In genomic region chr17:69076238-69076625, GRCm38 (mm10) we compare ENCODE assay signal across 9 mouse cellular contexts. TPM values are rescaled to one million over a fixed set of nuclear protein-coding genes. Genes with fewer than 3 reads are reported as not detected.
A peak's percentile ranks its signal among the peaks of the same experiment; 100 is the strongest.
DNase-seq lines count a peak whose midpoint lies in the region; ATAC-seq and TF ChIP-seq lines count a peak whose summit lies in the region.
"Had no signal": no experiment of that assay in that cellular context is flagged by ENCODE, and none has a peak within 500 bp of the region (broad histone marks: within the 10 kb centered on the region; RNA-seq: fewer than 3 reads in every experiment).

No protein-coding gene starts in this region.

- H3K4me3 ChIP-seq in thymus, adult 2 months (ENCODE audit: control insufficient read depth, insufficient read depth, low read length) = 0 out of 2 replicates have a peak overlapping the region, but pooled peaks have one; percentile 11
- H3K4me3 ChIP-seq in forebrain, embryonic 14.5 days (ENCODE audit: low read depth, low read length) = peak overlapping the region; percentile 54
- peak overlapping the region; percentile 73 for H3K4me3 ChIP-seq in layer of hippocampus, adult 2 months
- H3K4me3 ChIP-seq in liver, embryonic 15.5 days (replicated peaks) = peak overlapping the region; percentile 34

- ATAC-seq in forebrain, embryonic 14.5 days = peak; percentile 78
- ATAC-seq in liver, embryonic 15.5 days (ENCODE audit: insufficient read depth) = no peak

- H3K4me2 ChIP-seq in forebrain, embryonic 14.5 days (ENCODE audit: low read length) = peak overlapping the region; percentile 100
- peak overlapping the region; percentile 63 for H3K4me2 ChIP-seq in liver, embryonic 15.5 days

- no peak overlapping the region for H3K27ac ChIP-seq in thymus, adult 2 months (ENCODE audit: control insufficient read depth, insufficient read depth, low read length)
- H3K27ac ChIP-seq in forebrain, embryonic 14.5 days (ENCODE audit: low read depth, low read length) = no peak overlapping the region
- peak overlapping the region; percentile 64; the same call in 1 of the 2 replicates for H3K27ac ChIP-seq in layer of hippocampus, adult 2 months
- no peak overlapping the region for H3K27ac ChIP-seq in liver, embryonic 15.5 days (replicated peaks)
- H3K27ac ChIP-seq: macrophage had no signal

- no peaks in the 10 kb centered on the region for H3K4me1 ChIP-seq in thymus, adult 2 months (replicated peaks; ENCODE audit: control insufficient read depth, insufficient read depth, low read length)
- H3K4me1 ChIP-seq in forebrain, embryonic 14.5 days (ENCODE audit: control insufficient read depth, insufficient read depth, low read length) = no peaks in the 10 kb centered on the region; the same call in 1 of the 2 replicates
- H3K4me1 ChIP-seq in liver, embryonic 15.5 days (replicated peaks) = peaks cover 4% of the 10 kb centered on the region; the same call in 1 of the 2 replicates

- H3K9me3 ChIP-seq in forebrain, embryonic 14.5 days (replicated peaks; ENCODE audit: control insufficient read depth, low read length) = no peaks in the 10 kb centered on the region
- H3K9me3 ChIP-seq in liver, embryonic 15.5 days (replicated peaks) = no peaks in the 10 kb centered on the region

- no peaks in the 10 kb centered on the region for H3K27me3 ChIP-seq in thymus, adult 2 months (ENCODE audit: control insufficient read depth, insufficient read depth, low read length)
- peaks cover 24% of the 10 kb centered on the region for H3K27me3 ChIP-seq in forebrain, embryonic 14.5 days (replicated peaks; ENCODE audit: control insufficient read depth, insufficient read depth, low read length)
- H3K27me3 ChIP-seq in liver, embryonic 15.5 days = peaks cover 36% of the 10 kb centered on the region

- H3K36me3 ChIP-seq in thymus, adult 2 months (ENCODE audit: control insufficient read depth, insufficient read depth, low read length) = no peaks in the 10 kb centered on the region
- H3K36me3 ChIP-seq in forebrain, embryonic 14.5 days (ENCODE audit: control insufficient read depth, insufficient read depth, low read length) = no peaks in the 10 kb centered on the region
- H3K36me3 ChIP-seq in liver, embryonic 15.5 days (replicated peaks) = no peaks in the 10 kb centered on the region

- H3K9ac ChIP-seq in forebrain, embryonic 14.5 days (ENCODE audit: low read length) = peak overlapping the region; percentile 65
- no peak overlapping the region for H3K9ac ChIP-seq in liver, embryonic 15.5 days

- no peak for TF ChIP-seq POLR2A in thymus, adult 2 months (IDR thresholded peaks at IDR 0.05; ENCODE audit: control insufficient read depth, extremely low read depth, insufficient read depth, low read length, poor library complexity)

- WGBS in thymus, adult 2 months = 3% methylated on average over 28 of the region's 28 CpGs
- WGBS in forebrain, embryonic 14.5 days = under 1% methylated on average over 27 of the region's 28 CpGs
- under 1% methylated on average over 27 of the region's 28 CpGs for WGBS in liver, embryonic 15.5 days (ENCODE audit: insufficient replicate concordance)

- DNase-seq in thymus, adult 2 months = no peak
- DNase-seq in thymus, postnatal 4 days = no peak
- DNase-seq in forebrain, embryonic 14.5 days (ENCODE audit: low spot score) = peak; percentile 83
- peak; percentile 43 for DNase-seq in heart, postnatal 4 days
- DNase-seq in layer of hippocampus, adult 2 months (ENCODE audit: low spot score in 2 of 2) = peak; percentile 55 to 62
- DNase-seq in ovary, postnatal 14 days (ENCODE audit: low spot score) = peak; percentile 2
- no peak for DNase-seq in thymus, postnatal 14 days

- no peak for TF ChIP-seq CTCF in thymus, adult 2 months (IDR thresholded peaks at IDR 0.05; ENCODE audit: borderline replicate concordance, control insufficient read depth, extremely low read depth, insufficient read depth, low read length, poor library complexity)
- no peak for TF ChIP-seq CTCF in layer of hippocampus, adult 2 months (conservative IDR thresholded peaks at IDR 0.05)

RNA-seq across cellular contexts. Expression of gene Epb41l3, which starts 0.7 kb away (rescaled TPM):
- polyA plus RNA-seq in thymus, adult 2 months (2012; rRNA removed) = 6.6 and 8.4 TPM in 2 replicates
- 53.8 and 66.7 TPM in 2 replicates for polyA plus RNA-seq in forebrain, embryonic 14.5 days (2014; fragmentation: Nextera tagmentation; extraction: Ambion mirVana)
- 10 to 100 TPM; 55.1 to 58.5 TPM for total RNA-seq in heart, postnatal 4 days (2021)
- 100 to 1,000 TPM; 124 to 129 TPM for total RNA-seq in layer of hippocampus, adult 2 months (2021)
- polyA plus RNA-seq in liver, embryonic 15.5 days (2015; fragmentation: Nextera tagmentation; extraction: Ambion mirVana) = 7.3 and 7.8 TPM in 2 replicates

Comparison
In these comparisons a context has a peak if more than half of its experiments do, and no peak if none do; other contexts are left out.
1. DNase-seq: peak in forebrain, embryonic 14.5 days (single experiment), heart, postnatal 4 days (single experiment), layer of hippocampus, adult 2 months (2 of 2) and ovary, postnatal 14 days (single experiment); none in thymus, adult 2 months (single experiment), thymus, postnatal 4 days (single experiment) and thymus, postnatal 14 days (single experiment).
2. H3K4me3 ChIP-seq: peak in every context shown above with its lines; median percentile 73 in layer of hippocampus, adult 2 months; 54 in forebrain, embryonic 14.5 days; 34 in liver, embryonic 15.5 days; 11 in thymus, adult 2 months.